Mouse (Mus musculus): ENCODE measurements around the gene Cd2. TPM values are rescaled to one million over a fixed set of nuclear protein-coding genes. Genes with fewer than 3 reads are reported as not detected.

The Cd2 gene
- polyA plus RNA-seq, 1 experiment = 3.8 TPM

GRCm38 (mm10) chr3:101256090-101256489 lies 31.6 kb downstream of the Cd2 start:
- Histone ChIP-seq H3K4me3 (ENCODE audit: insufficient read depth, low read depth, low read length) (no peak overlapping the region), H3K36me3 (ENCODE audit: control insufficient read depth, insufficient read depth, low read length) (no peaks in the 10 kb centered on the region), H3K27me3 (replicated peaks; ENCODE audit: control insufficient read depth, insufficient read depth, low read length) (no peaks in the 10 kb centered on the region), H3K27ac (ENCODE audit: insufficient read depth, low read depth, low read length) (no peak overlapping the region), H3K4me1 (ENCODE audit: control insufficient read depth, insufficient read depth, low read length) (no peaks in the 10 kb centered on the region)
- TF ChIP-seq CTCF (conservative IDR thresholded peaks at IDR 0.05; ENCODE audit: insufficient read depth, insufficient read length, low read depth, low read length) = no peak
- no peak for TF ChIP-seq POLR2A (IDR thresholded peaks at IDR 0.05; ENCODE audit: low read depth, low read length)
- no peak for DNase-seq
- 69% methylated on average over 8 of the region's 8 CpGs for WGBS

- DNase-seq = peak; percentile 46
- no peaks in the 10 kb centered on the region for H3K4me1 ChIP-seq (ENCODE audit: control insufficient read depth, insufficient read depth, low read length)
- H3K36me3 ChIP-seq (ENCODE audit: control insufficient read depth, insufficient read depth, low read length) = no peaks in the 10 kb centered on the region
- WGBS = 35% methylated on average over 8 of the region's 8 CpGs
- no peak overlapping the region for H3K27ac ChIP-seq (ENCODE audit: insufficient read depth, low read depth, low read length)
- TF ChIP-seq POLR2A (IDR thresholded peaks at IDR 0.05; ENCODE audit: low read depth, low read length) (no peak), CTCF (conservative IDR thresholded peaks at IDR 0.05; ENCODE audit: insufficient read depth, insufficient read length, low read depth, low read length) (no peak)
- no peaks in the 10 kb centered on the region for H3K27me3 ChIP-seq (replicated peaks; ENCODE audit: control insufficient read depth, insufficient read depth, low read length)
- H3K4me3 ChIP-seq (ENCODE audit: insufficient read depth, low read depth, low read length) = no peak overlapping the region
Observed at GRCm38 (mm10) chr3:101252141-101252540, 35.6 kb downstream of the Cd2 start.

DNA sequence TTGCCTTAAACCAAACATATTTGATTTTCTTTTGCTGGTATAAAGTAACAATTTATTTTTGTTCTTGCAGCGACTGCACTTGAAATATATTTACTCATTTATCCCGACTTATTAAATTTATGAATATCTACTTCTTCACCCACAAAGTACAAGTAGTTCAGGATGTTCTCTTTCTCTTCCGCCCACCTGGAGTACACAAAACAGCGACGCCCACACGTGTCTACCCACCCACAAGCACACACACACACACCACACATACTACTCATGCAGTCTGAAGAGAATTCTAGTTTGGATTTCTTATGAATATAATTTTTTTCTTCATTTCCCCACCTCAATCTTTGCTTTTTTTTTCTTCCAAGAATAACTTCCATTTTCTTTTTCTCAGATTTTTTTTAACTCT lies 37.9 kb downstream of the Cd2 start:
- TF ChIP-seq CTCF (conservative IDR thresholded peaks at IDR 0.05; ENCODE audit: insufficient read depth, insufficient read length, low read depth, low read length) (no peak), POLR2A (IDR thresholded peaks at IDR 0.05; ENCODE audit: low read depth, low read length) (no peak)
- H3K4me1 ChIP-seq (ENCODE audit: control insufficient read depth, insufficient read depth, low read length) = no peaks in the 10 kb centered on the region
- 89% methylated on average over 6 of the region's 6 CpGs for WGBS
- H3K4me3 ChIP-seq (ENCODE audit: insufficient read depth, low read depth, low read length) = no peak overlapping the region
- H3K27ac ChIP-seq (ENCODE audit: insufficient read depth, low read depth, low read length) = no peak overlapping the region
- no peak for DNase-seq
- H3K36me3 ChIP-seq (ENCODE audit: control insufficient read depth, insufficient read depth, low read length) = no peaks in the 10 kb centered on the region
- H3K27me3 ChIP-seq (replicated peaks; ENCODE audit: control insufficient read depth, insufficient read depth, low read length) = no peaks in the 10 kb centered on the region

DNA sequence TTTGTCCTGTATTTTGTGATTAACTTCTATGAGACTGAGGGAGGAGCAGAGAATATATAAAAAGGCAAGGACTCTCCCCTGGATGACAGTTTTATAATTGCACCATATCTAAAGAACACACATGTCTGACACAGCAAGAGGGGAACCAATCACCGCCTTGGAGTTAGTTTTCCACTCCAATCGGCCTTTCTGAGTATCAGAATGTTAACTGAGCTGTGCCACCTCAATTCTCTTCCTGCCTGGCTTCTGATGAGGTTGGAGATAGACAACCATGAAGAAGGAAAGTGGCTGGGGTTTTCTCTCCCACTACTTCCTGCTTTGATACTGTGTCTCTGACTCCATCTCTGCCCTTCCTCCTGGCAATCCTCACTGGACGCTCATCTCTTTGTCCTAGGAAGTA lies 42.5 kb downstream of the Cd2 start:
- H3K27me3 ChIP-seq (replicated peaks; ENCODE audit: control insufficient read depth, insufficient read depth, low read length) = no peaks in the 10 kb centered on the region
- H3K4me1 ChIP-seq (ENCODE audit: control insufficient read depth, insufficient read depth, low read length) = no peaks in the 10 kb centered on the region
- no peak overlapping the region for H3K4me3 ChIP-seq (ENCODE audit: insufficient read depth, low read depth, low read length)
- no peaks in the 10 kb centered on the region for H3K36me3 ChIP-seq (ENCODE audit: control insufficient read depth, insufficient read depth, low read length)
- no peak for TF ChIP-seq CTCF (conservative IDR thresholded peaks at IDR 0.05; ENCODE audit: insufficient read depth, insufficient read length, low read depth, low read length)
- WGBS = 78% methylated on average over 3 of the region's 3 CpGs
- DNase-seq = no peak
- no peak overlapping the region for H3K27ac ChIP-seq (ENCODE audit: insufficient read depth, low read depth, low read length)

GRCm38 (mm10) chr3:101243002-101243401 lies 44.7 kb downstream of the Cd2 start:
- WGBS = 96% methylated on average over 2 of the region's 2 CpGs
- DNase-seq = no peak
- no peaks in the 10 kb centered on the region for H3K4me1 ChIP-seq (ENCODE audit: control insufficient read depth, insufficient read depth, low read length)
- TF ChIP-seq POLR2A (IDR thresholded peaks at IDR 0.05; ENCODE audit: low read depth, low read length) (no peak), CTCF (conservative IDR thresholded peaks at IDR 0.05; ENCODE audit: insufficient read depth, insufficient read length, low read depth, low read length) (no peak)
- no peak overlapping the region for H3K27ac ChIP-seq (ENCODE audit: insufficient read depth, low read depth, low read length)
- no peaks in the 10 kb centered on the region for H3K27me3 ChIP-seq (replicated peaks; ENCODE audit: control insufficient read depth, insufficient read depth, low read length)
- H3K36me3 ChIP-seq (ENCODE audit: control insufficient read depth, insufficient read depth, low read length) = no peaks in the 10 kb centered on the region
- H3K4me3 ChIP-seq (ENCODE audit: insufficient read depth, low read depth, low read length) = no peak overlapping the region

- Histone ChIP-seq H3K27me3 (replicated peaks; ENCODE audit: control insufficient read depth, insufficient read depth, low read length) (no peaks in the 10 kb centered on the region), H3K36me3 (ENCODE audit: control insufficient read depth, insufficient read depth, low read length) (no peaks in the 10 kb centered on the region), H3K27ac (ENCODE audit: insufficient read depth, low read depth, low read length) (no peak overlapping the region), H3K4me3 (ENCODE audit: insufficient read depth, low read depth, low read length) (no peak overlapping the region), H3K4me1 (ENCODE audit: control insufficient read depth, insufficient read depth, low read length) (no peaks in the 10 kb centered on the region)
- DNase-seq = no peak
- 71% methylated on average over 3 of the region's 3 CpGs for WGBS
- no peak for TF ChIP-seq CTCF (conservative IDR thresholded peaks at IDR 0.05; ENCODE audit: insufficient read depth, insufficient read length, low read depth, low read length)
- no peak for TF ChIP-seq POLR2A (IDR thresholded peaks at IDR 0.05; ENCODE audit: low read depth, low read length)
Observed at GRCm38 (mm10) chr3:101241866-101242265, 45.9 kb downstream of the Cd2 start.

GRCm38 (mm10) chr3:101240859-101241258 lies 46.9 kb downstream of the Cd2 start:
- no peak overlapping the region for H3K27ac ChIP-seq (ENCODE audit: insufficient read depth, low read depth, low read length)
- no peaks in the 10 kb centered on the region for H3K27me3 ChIP-seq (replicated peaks; ENCODE audit: control insufficient read depth, insufficient read depth, low read length)
- H3K4me3 ChIP-seq (ENCODE audit: insufficient read depth, low read depth, low read length) = no peak overlapping the region
- no peak for TF ChIP-seq CTCF (conservative IDR thresholded peaks at IDR 0.05; ENCODE audit: insufficient read depth, insufficient read length, low read depth, low read length)
- no peak for TF ChIP-seq POLR2A (IDR thresholded peaks at IDR 0.05; ENCODE audit: low read depth, low read length)
- H3K4me1 ChIP-seq (ENCODE audit: control insufficient read depth, insufficient read depth, low read length) = no peaks in the 10 kb centered on the region
- no peaks in the 10 kb centered on the region for H3K36me3 ChIP-seq (ENCODE audit: control insufficient read depth, insufficient read depth, low read length)
- 52% methylated on average over 9 of the region's 9 CpGs for whole genome bisulfite sequencing
- no peak for DNase-seq

DNA sequence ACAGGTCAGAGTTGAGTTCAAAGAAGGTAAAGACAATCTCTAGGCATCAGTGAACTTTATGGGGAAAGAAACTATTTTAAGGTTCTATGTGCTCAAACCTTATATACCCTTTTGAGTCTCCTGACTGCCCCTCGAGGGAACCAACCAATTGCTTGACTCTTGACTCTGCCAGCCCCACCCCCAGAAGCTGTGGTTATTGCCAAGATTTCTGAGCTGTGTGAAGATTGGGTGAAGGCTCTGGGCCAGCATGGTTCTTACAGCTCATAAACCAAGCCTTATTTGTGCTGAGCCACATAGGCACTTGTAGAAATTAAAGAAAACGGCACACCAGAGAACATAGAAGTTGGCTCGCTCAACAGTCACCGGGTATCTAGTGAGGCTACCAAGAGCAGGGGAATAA lies 48.5 kb downstream of the Cd2 start:
- no peak overlapping the region for H3K4me3 ChIP-seq (ENCODE audit: insufficient read depth, low read depth, low read length)
- H3K4me1 ChIP-seq (ENCODE audit: control insufficient read depth, insufficient read depth, low read length) = no peaks in the 10 kb centered on the region
- H3K27me3 ChIP-seq (replicated peaks; ENCODE audit: control insufficient read depth, insufficient read depth, low read length) = no peaks in the 10 kb centered on the region
- no peaks in the 10 kb centered on the region for H3K36me3 ChIP-seq (ENCODE audit: control insufficient read depth, insufficient read depth, low read length)
- no peak for DNase-seq
- no peak overlapping the region for H3K27ac ChIP-seq (ENCODE audit: insufficient read depth, low read depth, low read length)
- TF ChIP-seq CTCF (conservative IDR thresholded peaks at IDR 0.05; ENCODE audit: insufficient read depth, insufficient read length, low read depth, low read length) (no peak), POLR2A (IDR thresholded peaks at IDR 0.05; ENCODE audit: low read depth, low read length) (no peak)
- 79% methylated on average over 4 of the region's 4 CpGs for WGBS
